Mouse (Mus musculus): Measurements from ENCODE around the gene Lpin1. TPM values are rescaled to one million over a fixed set of nuclear protein-coding genes. Genes with fewer than 3 reads are reported as not detected.
A peak's percentile ranks its signal among the peaks of the same experiment; 100 is the strongest.

Gene Lpin1
- 5.1 and 7.2 TPM in 2 replicates for polyA plus RNA-seq (2016; fragmentation: Nextera tagmentation; extraction: Ambion mirVana)

DNA sequence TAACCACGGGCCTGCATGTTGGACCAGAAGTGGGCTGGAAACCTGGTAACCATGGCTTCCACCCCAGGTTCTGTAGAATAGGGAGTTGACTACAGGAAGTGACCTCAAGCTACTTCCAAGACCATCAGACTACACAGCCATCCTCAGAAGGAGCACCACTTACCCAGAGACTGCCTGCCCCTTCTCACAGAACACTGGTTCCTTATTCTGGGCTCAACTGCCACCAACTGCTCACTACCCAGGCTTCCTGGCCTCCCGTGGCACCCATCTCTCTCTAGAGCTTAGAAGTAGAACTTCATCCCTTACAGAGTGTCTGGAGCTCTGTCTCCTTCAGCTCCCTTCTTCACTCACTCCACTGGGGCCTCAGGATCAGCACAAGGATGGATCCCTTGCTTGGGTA, at the start of gene Lpin1:
Gene Lpin1, minus strand, starts transcription at position 31 of the 400 bp plus-strand sequence.
- H3K27ac ChIP-seq: no peak within 1 kb of the TSS
- no peaks in the 10 kb centered on the region for H3K36me3 ChIP-seq
- H3K4me3 ChIP-seq: no peak within 1 kb of the TSS
- H3K9me3 ChIP-seq (replicated peaks): no peaks in the 10 kb centered on the region
- 97% methylated on average over 2 of the region's 2 CpGs for WGBS
- DNase-seq (ENCODE audit: low spot score): no peak
- no peaks in the 10 kb centered on the region for H3K4me1 ChIP-seq
- no peaks in the 10 kb centered on the region for H3K27me3 ChIP-seq (ENCODE audit: low read depth, poor library complexity, severe bottlenecking)

DNA sequence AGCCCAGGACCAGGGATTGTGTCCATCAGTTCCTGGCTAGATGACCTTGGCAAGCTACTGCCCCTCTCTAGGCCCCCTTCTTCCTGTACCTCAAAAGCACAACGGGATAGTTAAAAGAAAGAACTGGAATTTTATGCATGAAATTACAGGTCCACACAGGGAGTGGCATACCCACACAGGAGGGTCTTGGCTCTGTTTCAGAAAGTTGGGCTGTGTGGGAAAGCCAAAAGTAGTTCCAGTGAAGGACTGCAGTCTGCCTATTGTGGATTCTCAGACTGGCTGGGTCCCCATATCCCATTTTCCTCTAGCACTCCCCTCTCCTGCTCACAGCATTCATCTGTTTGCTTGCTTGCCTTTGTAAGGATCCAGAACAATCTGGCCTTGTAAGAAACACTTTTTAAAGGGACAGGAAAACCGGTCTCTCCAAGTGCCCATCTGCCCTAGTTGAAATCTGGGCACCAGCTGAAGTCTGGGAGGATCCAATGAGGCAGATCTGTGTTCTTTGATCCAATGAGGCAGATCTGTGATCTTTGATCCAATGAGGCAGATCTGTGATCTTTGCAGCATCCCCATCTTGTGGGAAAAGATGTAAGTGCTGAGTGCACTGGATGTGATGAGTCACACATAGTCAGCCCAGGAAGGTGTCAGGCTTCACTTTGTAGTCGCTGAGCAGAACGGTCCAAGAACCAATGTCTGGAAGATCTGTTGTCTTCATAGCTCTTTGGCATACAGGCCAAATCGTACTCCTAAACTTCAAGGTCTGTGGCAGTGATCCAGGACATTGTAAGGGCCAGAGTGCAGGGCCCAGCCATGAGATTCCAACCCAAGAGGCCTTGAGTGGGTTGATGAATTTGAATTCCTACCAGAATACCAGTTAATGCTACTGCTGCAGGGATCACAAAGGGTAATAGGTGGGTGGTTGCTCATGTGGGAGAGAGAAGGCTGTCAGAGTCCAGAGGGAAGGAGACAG, 46.4 kb upstream of the Lpin1 start:
- no peak for DNase-seq (ENCODE audit: low spot score)
- H3K36me3 ChIP-seq: no peaks in the 10 kb centered on the region
- no peak overlapping the region for H3K4me3 ChIP-seq
- WGBS: 85% methylated on average over 5 of the region's 5 CpGs
- no peaks in the 10 kb centered on the region for H3K9me3 ChIP-seq (replicated peaks)
- no peak overlapping the region for H3K27ac ChIP-seq
- H3K27me3 ChIP-seq (ENCODE audit: low read depth, poor library complexity, severe bottlenecking): peaks cover 38% of the 10 kb centered on the region
- peaks cover 6% of the 10 kb centered on the region for H3K4me1 ChIP-seq

DNA sequence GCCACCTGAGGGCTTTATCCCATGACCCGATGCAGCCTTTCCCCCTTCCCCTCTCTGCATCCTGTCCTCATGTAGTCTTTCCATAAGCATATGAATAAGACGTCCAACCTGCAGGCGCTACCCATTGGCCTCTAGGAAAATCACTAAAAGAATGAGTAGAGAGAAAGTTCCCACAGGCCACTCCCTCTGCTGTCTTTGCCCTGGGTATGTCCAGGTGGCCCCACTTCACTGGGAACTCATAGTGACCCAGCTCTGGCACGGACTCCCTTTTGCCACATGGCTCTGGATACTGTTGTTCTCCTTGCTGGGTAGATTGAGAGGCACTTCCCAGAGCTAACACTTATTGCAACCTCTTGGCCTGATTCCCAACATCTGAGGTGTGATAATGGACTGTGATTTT, 44.8 kb upstream of the Lpin1 start:
- Histone ChIP-seq H3K4me3 (no peak overlapping the region), H3K27me3 (ENCODE audit: low read depth, poor library complexity, severe bottlenecking) (peaks cover 47% of the 10 kb centered on the region), H3K36me3 (no peaks in the 10 kb centered on the region), H3K9me3 (replicated peaks) (no peaks in the 10 kb centered on the region), H3K4me1 (peaks cover 6% of the 10 kb centered on the region), H3K27ac (no peak overlapping the region)
- DNase-seq (ENCODE audit: low spot score): no peak
- 81% methylated on average over 4 of the region's 4 CpGs for WGBS

GRCm38 (mm10) chr12:16653332-16654093, 42.7 kb upstream of the Lpin1 start, which contains the start of gene Ntsr2:
Gene Ntsr2 (plus strand): TSS chr12:16653382.
- no peaks in the 10 kb centered on the region for H3K36me3 ChIP-seq
- H3K9me3 ChIP-seq (replicated peaks): no peaks in the 10 kb centered on the region
- H3K27ac ChIP-seq: no peak within 1 kb of the TSS
- peak within 1 kb of the TSS; percentile 18 for H3K4me3 ChIP-seq
- peaks cover 47% of the 10 kb centered on the region for H3K27me3 ChIP-seq (ENCODE audit: low read depth, poor library complexity, severe bottlenecking)
- DNase-seq (ENCODE audit: low spot score): peak; percentile 82
- peaks cover 6% of the 10 kb centered on the region for H3K4me1 ChIP-seq
- 6% methylated on average over 58 of the region's 58 CpGs for WGBS

- 85% methylated on average over 6 of the region's 6 CpGs for WGBS
- peaks cover 7% of the 10 kb centered on the region for H3K4me1 ChIP-seq
- H3K27ac ChIP-seq: no peak overlapping the region
Measured at GRCm38 (mm10) chr12:16649819-16650218, 39.1 kb upstream of the Lpin1 start.

DNA sequence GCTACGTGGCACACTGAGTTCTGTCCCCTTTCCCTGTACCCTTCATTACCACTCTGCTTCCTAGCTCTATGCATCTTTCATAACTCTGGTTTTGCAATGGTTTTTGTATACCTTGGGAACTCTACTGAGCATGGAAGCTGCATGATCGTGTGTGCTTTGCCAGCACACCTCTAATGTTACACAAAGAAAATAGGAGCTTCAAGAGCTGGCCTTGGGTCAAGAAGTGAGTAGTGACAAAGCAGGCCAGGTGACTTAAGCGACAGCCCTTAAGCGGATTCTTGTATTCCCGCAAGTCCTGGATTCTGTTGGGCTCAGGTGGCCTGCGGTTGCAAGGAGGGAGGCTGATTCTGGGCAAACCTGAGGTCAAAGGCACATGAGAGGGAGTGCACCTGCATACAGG, 37.5 kb upstream of the Lpin1 start:
- WGBS: 88% methylated on average over 6 of the region's 6 CpGs
- H3K4me1 ChIP-seq: peaks cover 5% of the 10 kb centered on the region; the same call in 1 of the 2 replicates

More at GRCm38 (mm10) chr12:16649819-16650218, 39.1 kb upstream of the Lpin1 start:
- Histone ChIP-seq H3K36me3 (no peaks in the 10 kb centered on the region), H3K27me3 (ENCODE audit: low read depth, poor library complexity, severe bottlenecking) (peaks cover 35% of the 10 kb centered on the region), H3K9me3 (replicated peaks) (no peaks in the 10 kb centered on the region), H3K4me3 (no peak overlapping the region)
- no peak for DNase-seq (ENCODE audit: low spot score)

DNA sequence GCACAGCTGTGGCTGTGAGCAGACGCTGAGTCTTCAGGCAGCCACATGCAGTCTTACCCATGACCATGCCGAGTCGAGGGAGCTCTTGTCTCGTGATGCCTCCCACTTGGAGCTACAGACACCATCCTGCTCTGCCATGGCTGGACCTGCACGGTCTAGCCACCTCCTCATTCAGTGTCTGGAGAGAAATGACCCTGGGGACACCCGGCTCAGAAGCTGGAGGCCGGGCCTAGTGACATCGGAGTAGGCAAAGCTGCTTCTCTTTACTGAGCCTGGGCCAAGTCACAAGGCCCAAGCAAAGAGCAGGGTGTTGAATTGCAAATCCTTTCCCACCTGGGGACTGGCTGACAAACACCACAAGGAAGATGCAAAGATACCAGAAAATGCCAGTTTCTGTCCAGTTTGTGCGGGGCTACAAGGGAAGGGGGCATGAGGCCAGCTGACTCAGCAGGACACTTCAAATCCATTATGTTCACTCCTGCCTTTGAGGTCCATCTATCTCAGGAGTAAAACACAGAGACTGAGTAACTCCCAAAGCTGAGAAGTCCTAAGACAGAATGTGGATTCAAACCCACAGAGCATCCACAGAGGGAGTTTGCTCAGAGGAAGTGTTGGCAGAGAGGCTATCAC, 36.1 kb upstream of the Lpin1 start:
- no peak overlapping the region for H3K4me3 ChIP-seq
- peaks cover 6% of the 10 kb centered on the region; the same call in 1 of the 2 replicates for H3K27me3 ChIP-seq (ENCODE audit: low read depth, poor library complexity, severe bottlenecking)
- H3K36me3 ChIP-seq: no peaks in the 10 kb centered on the region
- peaks cover 5% of the 10 kb centered on the region; the same call in 1 of the 2 replicates for H3K4me1 ChIP-seq
- no peak for DNase-seq (ENCODE audit: low spot score)
- H3K9me3 ChIP-seq (replicated peaks): no peaks in the 10 kb centered on the region
- WGBS: 62% methylated on average over 9 of the region's 9 CpGs
- no peak overlapping the region for H3K27ac ChIP-seq

More for the DNA sequence above, 37.5 kb upstream of the Lpin1 start:
- DNase-seq (ENCODE audit: low spot score): no peak
- Histone ChIP-seq H3K27ac (no peak overlapping the region), H3K9me3 (replicated peaks) (no peaks in the 10 kb centered on the region), H3K36me3 (no peaks in the 10 kb centered on the region), H3K27me3 (ENCODE audit: low read depth, poor library complexity, severe bottlenecking) (peaks cover 20% of the 10 kb centered on the region), H3K4me3 (no peak overlapping the region)

GRCm38 (mm10) chr12:16644698-16645097, 33.9 kb upstream of the Lpin1 start:
- Histone ChIP-seq H3K27ac (no peak overlapping the region), H3K4me3 (no peak overlapping the region), H3K27me3 (ENCODE audit: low read depth, poor library complexity, severe bottlenecking) (no peaks in the 10 kb centered on the region), H3K9me3 (replicated peaks) (no peaks in the 10 kb centered on the region), H3K36me3 (no peaks in the 10 kb centered on the region), H3K4me1 (peaks cover 5% of the 10 kb centered on the region; the same call in 1 of the 2 replicates)
- no peak for DNase-seq (ENCODE audit: low spot score)
- WGBS: 84% methylated on average over 8 of the region's 8 CpGs

DNA sequence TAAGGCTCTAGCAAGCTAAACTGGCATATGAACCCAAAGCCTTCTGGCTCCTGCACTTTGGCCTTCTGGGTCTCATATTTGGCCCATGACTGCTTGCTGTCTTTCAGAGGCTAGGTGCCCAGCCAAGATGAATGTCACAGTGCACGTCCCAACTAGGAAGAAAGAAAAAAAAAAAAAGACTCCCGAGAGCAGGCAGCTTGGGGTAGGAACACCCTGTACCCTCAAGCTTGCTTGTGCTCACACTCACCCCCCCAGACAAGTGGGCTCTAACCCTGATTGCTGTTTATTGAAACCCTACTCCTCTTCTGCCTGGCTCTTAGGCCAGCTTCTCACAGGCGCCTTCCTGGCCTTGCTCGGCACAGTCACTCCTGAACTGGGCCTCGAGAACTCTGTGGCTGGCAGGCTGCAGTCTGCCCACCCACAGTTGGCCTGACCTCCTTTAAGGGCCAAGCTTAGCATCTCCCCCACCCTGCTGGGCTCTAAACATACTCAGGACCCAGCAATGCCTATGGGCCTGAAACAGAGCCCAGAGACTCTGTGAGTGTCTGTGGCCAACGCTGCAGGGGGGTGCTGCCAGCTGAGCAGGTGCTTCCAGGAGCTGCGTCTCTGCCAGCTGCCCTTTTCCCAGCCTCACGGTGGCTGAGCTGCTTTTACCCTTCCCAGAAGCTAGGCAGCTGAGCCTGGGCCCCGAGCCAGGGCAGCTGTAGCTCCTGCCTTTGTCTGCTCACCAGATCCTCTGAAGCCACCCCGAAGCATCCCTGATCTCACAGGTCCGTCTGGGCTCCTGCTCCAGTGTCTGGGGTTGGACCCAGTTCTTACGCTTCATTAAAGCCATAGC, 33.0 kb upstream of the Lpin1 start:
- Histone ChIP-seq H3K4me3 (no peak overlapping the region), H3K36me3 (no peaks in the 10 kb centered on the region), H3K9me3 (replicated peaks) (no peaks in the 10 kb centered on the region), H3K27ac (no peak overlapping the region), H3K27me3 (ENCODE audit: low read depth, poor library complexity, severe bottlenecking) (no peaks in the 10 kb centered on the region), H3K4me1 (peaks cover 5% of the 10 kb centered on the region; the same call in 1 of the 2 replicates)
- DNase-seq (ENCODE audit: low spot score): no peak
- 71% methylated on average over 12 of the region's 12 CpGs for WGBS

DNA sequence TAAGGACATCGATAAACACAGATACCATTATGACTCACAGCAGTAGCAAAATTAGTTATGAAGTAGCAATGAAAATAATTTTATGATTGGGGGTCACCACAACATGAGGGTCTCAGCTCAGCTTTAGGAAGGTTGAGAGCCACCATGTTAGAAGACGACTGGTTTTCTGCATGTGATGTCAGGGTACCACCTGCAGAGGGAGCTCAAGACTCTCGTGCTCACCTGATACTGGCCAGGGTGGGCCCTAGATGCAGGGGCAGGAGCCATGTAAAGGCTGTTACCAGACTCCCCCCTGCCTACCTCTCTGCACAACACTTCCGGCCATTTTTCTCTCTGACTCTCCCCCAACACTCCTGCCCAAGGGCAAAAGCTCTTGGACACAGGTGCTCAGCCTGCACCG, 31.2 kb upstream of the Lpin1 start:
- Histone ChIP-seq H3K4me1 (peaks cover 9% of the 10 kb centered on the region; the same call in 1 of the 2 replicates), H3K9me3 (replicated peaks) (no peaks in the 10 kb centered on the region), H3K4me3 (no peak overlapping the region), H3K27ac (no peak overlapping the region), H3K36me3 (no peaks in the 10 kb centered on the region), H3K27me3 (ENCODE audit: low read depth, poor library complexity, severe bottlenecking) (no peaks in the 10 kb centered on the region)
- 61% methylated on average over 5 of the region's 5 CpGs for WGBS
- no peak for DNase-seq (ENCODE audit: low spot score)

DNA sequence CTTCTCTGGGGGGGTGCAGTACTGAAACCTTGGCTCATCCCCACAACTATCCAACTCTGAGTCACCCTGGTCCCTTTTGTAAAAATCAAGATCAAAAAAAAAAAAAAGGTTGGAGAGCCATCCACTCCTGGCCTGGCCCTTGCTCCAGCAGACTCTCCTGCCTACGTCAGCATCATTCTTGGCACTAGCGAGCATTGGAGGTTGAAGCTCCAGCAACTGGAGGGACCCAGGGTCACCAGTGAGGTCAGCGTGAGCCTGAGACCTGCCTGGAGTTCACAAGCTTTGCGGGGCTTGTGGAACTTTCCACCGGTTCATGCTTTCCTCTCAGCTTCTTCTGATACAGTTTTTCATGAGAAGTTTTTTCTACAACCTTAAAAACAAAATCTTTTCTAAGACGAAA, 29.3 kb upstream of the Lpin1 start:
- 88% methylated on average over 6 of the region's 6 CpGs for WGBS
- H3K9me3 ChIP-seq (replicated peaks): no peaks in the 10 kb centered on the region
- DNase-seq (ENCODE audit: low spot score): no peak
- no peaks in the 10 kb centered on the region for H3K27me3 ChIP-seq (ENCODE audit: low read depth, poor library complexity, severe bottlenecking)
- no peaks in the 10 kb centered on the region for H3K36me3 ChIP-seq
- H3K27ac ChIP-seq: no peak overlapping the region
- peaks cover 9% of the 10 kb centered on the region; the same call in 1 of the 2 replicates for H3K4me1 ChIP-seq
- H3K4me3 ChIP-seq: no peak overlapping the region
